Mouse (Mus musculus): ENCODE data around the gene Gbp3. TPM values are rescaled to one million over a fixed set of nuclear protein-coding genes. Genes with fewer than 3 reads are reported as not detected.
"Not testable (repeated sequence)": the region's sequence is repeated elsewhere in the genome, so short reads cannot be mapped to it uniquely, and the experiment has no call there.

Gbp3 gene
- 0.82 and 0.93 TPM in 2 replicates for polyA plus RNA-seq (2015; fragmentation: Nextera tagmentation; extraction: Ambion mirVana)

GRCm38 (mm10) chr3:142559632-142560228 is at the start of gene Gbp3:
Gene Gbp3, plus strand, starts transcription at chr3:142560026.
- WGBS: 23% methylated on average over 3 of the region's 3 CpGs
- Histone ChIP-seq H3K4me2 (replicated peaks) (peak within 1 kb of the TSS; percentile 33), H3K4me3 (peak within 1 kb of the TSS; percentile 22), H3K27me3 (no peaks in the 10 kb centered on the region), H3K9ac (replicated peaks) (no peak within 1 kb of the TSS; the same call in 1 of the 2 replicates), H3K36me3 (no peaks in the 10 kb centered on the region), H3K4me1 (0 out of 2 replicates have a peak, but pooled peaks cover 4% of the 10 kb centered on the region), H3K27ac (replicated peaks) (no peak within 1 kb of the TSS), H3K9me3 (no peaks in the 10 kb centered on the region)
- ATAC-seq (replicated peaks): no peak

GRCm38 (mm10) chr3:142528116-142528515 is 31.7 kb upstream of the Gbp3 start:
- no peaks in the 10 kb centered on the region for H3K9me3 ChIP-seq
- ATAC-seq (replicated peaks): no peak
- H3K27me3 ChIP-seq: 0 out of 2 replicates have a peak, but pooled peaks cover 3% of the 10 kb centered on the region
- WGBS: 54% methylated on average over 3 of the region's 3 CpGs
- H3K36me3 ChIP-seq: no peaks in the 10 kb centered on the region
- peaks cover 11% of the 10 kb centered on the region for H3K4me1 ChIP-seq
- H3K27ac ChIP-seq (replicated peaks): no peak overlapping the region
- H3K9ac ChIP-seq (replicated peaks): no peak overlapping the region
- no peak overlapping the region for H3K4me3 ChIP-seq
- no peak overlapping the region for H3K4me2 ChIP-seq (replicated peaks)

- WGBS: 70% methylated on average over 2 of the region's 2 CpGs
- peak overlapping the region; percentile 96 for H3K4me2 ChIP-seq (replicated peaks)
- 0 out of 2 replicates have a peak, but pooled peaks cover 3% of the 10 kb centered on the region for H3K27me3 ChIP-seq
- no peaks in the 10 kb centered on the region for H3K36me3 ChIP-seq
- no peaks in the 10 kb centered on the region for H3K9me3 ChIP-seq
- H3K4me3 ChIP-seq: peak overlapping the region; percentile 48; the same call in 1 of the 2 replicates
- H3K27ac ChIP-seq (replicated peaks): no peak overlapping the region
- H3K4me1 ChIP-seq: peaks cover 11% of the 10 kb centered on the region
- ATAC-seq (replicated peaks): 0 out of 2 replicates have a peak, but pooled peaks have one; percentile 12
- no peak overlapping the region for H3K9ac ChIP-seq (replicated peaks)
These were observed 30.2 kb upstream of the Gbp3 start for GRCm38 (mm10) chr3:142529597-142529996.

- WGBS: 1% methylated on average over 30 of the region's 30 CpGs
- peak within 1 kb of the TSS; percentile 43 for H3K9ac ChIP-seq (replicated peaks)
- H3K27me3 ChIP-seq: 0 out of 2 replicates have a peak, but pooled peaks cover 3% of the 10 kb centered on the region
- ATAC-seq (replicated peaks): peak; percentile 81
- H3K4me3 ChIP-seq: peak within 1 kb of the TSS; percentile 48
- H3K4me1 ChIP-seq: peaks cover 11% of the 10 kb centered on the region
- no peaks in the 10 kb centered on the region for H3K9me3 ChIP-seq
- peak within 1 kb of the TSS; percentile 96 for H3K4me2 ChIP-seq (replicated peaks)
- no peak within 1 kb of the TSS for H3K27ac ChIP-seq (replicated peaks)
- no peaks in the 10 kb centered on the region for H3K36me3 ChIP-seq
These were observed 29.5 kb upstream of the Gbp3 start, which contains the start of gene Gbp7 for GRCm38 (mm10) chr3:142530087-142530953. Gene Gbp7, plus strand, starts transcription at chr3:142530342.

GRCm38 (mm10) chr3:142531595-142531994 is 28.2 kb upstream of the Gbp3 start:
- H3K36me3 ChIP-seq: no peaks in the 10 kb centered on the region
- 0 out of 2 replicates have a peak, but pooled peaks cover 3% of the 10 kb centered on the region for H3K27me3 ChIP-seq
- 88% methylated on average over 3 of the region's 3 CpGs for WGBS
- no peak overlapping the region for H3K4me2 ChIP-seq (replicated peaks)
- H3K27ac ChIP-seq (replicated peaks): no peak overlapping the region
- no peak overlapping the region for H3K9ac ChIP-seq (replicated peaks)
- no peak for ATAC-seq (replicated peaks)
- no peak overlapping the region for H3K4me3 ChIP-seq
- H3K9me3 ChIP-seq: no peaks in the 10 kb centered on the region
- H3K4me1 ChIP-seq: peaks cover 11% of the 10 kb centered on the region

- H3K4me3 ChIP-seq: no peak overlapping the region
- H3K4me1 ChIP-seq: peaks cover 11% of the 10 kb centered on the region
- ATAC-seq (replicated peaks): no peak
- no peak overlapping the region for H3K4me2 ChIP-seq (replicated peaks)
- H3K36me3 ChIP-seq: no peaks in the 10 kb centered on the region
- H3K27me3 ChIP-seq: 0 out of 2 replicates have a peak, but pooled peaks cover 3% of the 10 kb centered on the region
- H3K9ac ChIP-seq (replicated peaks): no peak overlapping the region
- H3K9me3 ChIP-seq: no peaks in the 10 kb centered on the region
- WGBS: 93% methylated on average over 3 of the region's 3 CpGs
- H3K27ac ChIP-seq (replicated peaks): no peak overlapping the region
These were observed 26.6 kb upstream of the Gbp3 start for GRCm38 (mm10) chr3:142533185-142533584.

GRCm38 (mm10) chr3:142535667-142536066 is 24.2 kb upstream of the Gbp3 start:
- Histone ChIP-seq H3K9me3 (no peaks in the 10 kb centered on the region), H3K27ac (replicated peaks) (no peak overlapping the region), H3K27me3 (0 out of 2 replicates have a peak, but pooled peaks cover under 1% of the 10 kb centered on the region), H3K9ac (replicated peaks) (no peak overlapping the region), H3K36me3 (no peaks in the 10 kb centered on the region), H3K4me2 (replicated peaks) (no peak overlapping the region), H3K4me1 (peaks cover 2% of the 10 kb centered on the region; the same call in 1 of the 2 replicates), H3K4me3 (no peak overlapping the region)
- WGBS: 70% methylated on average over 1 of the region's 1 CpGs
- ATAC-seq (replicated peaks): no peak

- ATAC-seq (replicated peaks): no peak
- H3K9me3 ChIP-seq: no peaks in the 10 kb centered on the region
- no peak overlapping the region for H3K4me2 ChIP-seq (replicated peaks)
- no peaks in the 10 kb centered on the region for H3K4me1 ChIP-seq
- no peak overlapping the region for H3K9ac ChIP-seq (replicated peaks)
- WGBS: 80% methylated on average over 6 of the region's 6 CpGs
- H3K27ac ChIP-seq (replicated peaks): no peak overlapping the region
- no peaks in the 10 kb centered on the region for H3K27me3 ChIP-seq
- H3K36me3 ChIP-seq: no peaks in the 10 kb centered on the region
- no peak overlapping the region for H3K4me3 ChIP-seq
These were observed 18.4 kb upstream of the Gbp3 start for GRCm38 (mm10) chr3:142541391-142541790.

GRCm38 (mm10) chr3:142542776-142543175 is 17.1 kb upstream of the Gbp3 start:
- not testable (repeated sequence) for H3K27me3 ChIP-seq; H3K4me3 ChIP-seq; H3K27ac ChIP-seq (replicated peaks); H3K9ac ChIP-seq (replicated peaks); H3K36me3 ChIP-seq; H3K4me2 ChIP-seq (replicated peaks); H3K4me1 ChIP-seq; ATAC-seq (replicated peaks); H3K9me3 ChIP-seq
- 77% methylated on average over 12 of the region's 12 CpGs for WGBS

GRCm38 (mm10) chr3:142546690-142547089 is 13.1 kb upstream of the Gbp3 start:
- WGBS: 55% methylated on average over 3 of the region's 3 CpGs
- no peaks in the 10 kb centered on the region for H3K36me3 ChIP-seq
- no peak for ATAC-seq (replicated peaks)

GRCm38 (mm10) chr3:142550052-142550676 is 9.7 kb upstream of the Gbp3 start:
- Histone ChIP-seq H3K36me3 (no peaks in the 10 kb centered on the region), H3K4me3 (no peak overlapping the region), H3K9ac (replicated peaks) (no peak overlapping the region), H3K9me3 (no peaks in the 10 kb centered on the region), H3K27me3 (no peaks in the 10 kb centered on the region), H3K27ac (replicated peaks) (no peak overlapping the region), H3K4me2 (replicated peaks) (no peak overlapping the region), H3K4me1 (no peaks in the 10 kb centered on the region)
- WGBS: 92% methylated on average over 3 of the region's 3 CpGs
- ATAC-seq (replicated peaks): no peak

More at GRCm38 (mm10) chr3:142546690-142547089, 13.1 kb upstream of the Gbp3 start:
- Histone ChIP-seq H3K27me3 (no peaks in the 10 kb centered on the region), H3K27ac (replicated peaks) (no peak overlapping the region), H3K9me3 (no peaks in the 10 kb centered on the region), H3K9ac (replicated peaks) (no peak overlapping the region), H3K4me2 (replicated peaks) (no peak overlapping the region), H3K4me1 (no peaks in the 10 kb centered on the region), H3K4me3 (no peak overlapping the region)

- H3K36me3 ChIP-seq: no peaks in the 10 kb centered on the region
- no peak for ATAC-seq (replicated peaks)
- H3K4me1 ChIP-seq: 0 out of 2 replicates have a peak, but pooled peaks cover under 1% of the 10 kb centered on the region
- no peak overlapping the region for H3K4me3 ChIP-seq
- no peak overlapping the region for H3K4me2 ChIP-seq (replicated peaks)
- H3K9me3 ChIP-seq: no peaks in the 10 kb centered on the region
- H3K27me3 ChIP-seq: no peaks in the 10 kb centered on the region
- H3K27ac ChIP-seq (replicated peaks): no peak overlapping the region
- 84% methylated on average over 1 of the region's 1 CpGs for WGBS
- H3K9ac ChIP-seq (replicated peaks): no peak overlapping the region
These were observed 5.2 kb upstream of the Gbp3 start for GRCm38 (mm10) chr3:142554601-142555000.

Measured in forebrain, embryonic 15.5 days (tissue).